Mouse (Mus musculus) kidney, embryonic 14.5 days (tissue): ENCODE results near the gene Exoc4. TPM values are rescaled to one million over a fixed set of nuclear protein-coding genes. Genes with fewer than 3 reads are reported as not detected.

Source experiments
- ATAC-seq: fragments of 200-750 bp; cut with Nextera tagmentation; 2 replicates; pipeline ENCODE4 v1.8.0; 2017; ENCODE audit warnings: moderate number of reproducible peaks, mild to moderate bottlenecking, moderate TSS enrichment, moderate library complexity; ENCODE audit not compliant: low FRiP score, low TSS enrichment
- H3K27ac ChIP-seq: fragments of 300-500 bp; sonication (generic); 2 replicates; pipeline ENCODE4 v1.5.1; 2014; ENCODE audit warnings: low read depth, mild to moderate bottlenecking, low read length, moderate library complexity, mixed read lengths
- H3K27me3 ChIP-seq: fragments of 300-500 bp; sonication (generic); 2 replicates; pipeline ENCODE4 v1.6.1; 2014; ENCODE audit warnings: mild to moderate bottlenecking, low read length; ENCODE audit not compliant: control insufficient read depth, insufficient read depth
- H3K36me3 ChIP-seq: fragments of 300-500 bp; sonication (generic); 2 replicates; pipeline ENCODE4 v1.6.1; 2014; ENCODE audit warnings: low read length, mixed read lengths; ENCODE audit not compliant: control insufficient read depth, insufficient read depth
- H3K4me1 ChIP-seq: fragments of 300-500 bp; sonication (generic); 2 replicates; pipeline ENCODE4 v1.6.1; 2014; ENCODE audit warnings: low read length, mixed read lengths; ENCODE audit not compliant: control insufficient read depth, insufficient read depth
- H3K4me2 ChIP-seq: fragments of 300-500 bp; sonication (generic); replicated peaks from 2 replicates; pipeline ENCODE4 v1.6.1; 2014; ENCODE audit warnings: low read depth, mild to moderate bottlenecking, low read length
- H3K4me3 ChIP-seq: fragments of 300-500 bp; sonication (generic); 2 replicates; pipeline ENCODE4 v1.5.1; 2014; ENCODE audit warnings: mild to moderate bottlenecking, low read length
- H3K9ac ChIP-seq: fragments of 300-500 bp; sonication (generic); 2 replicates; pipeline ENCODE4 v1.6.1; 2014; ENCODE audit warnings: low read depth, mild to moderate bottlenecking, low read length, moderate library complexity
- H3K9me3 ChIP-seq: fragments of 300-500 bp; sonication (generic); 2 replicates; pipeline ENCODE4 v1.6.1; 2016; ENCODE audit warnings: low read length; ENCODE audit not compliant: control insufficient read depth
- WGBS: fragments of 180-500 bp; shearing (Covaris S2); extraction: QIAGEN DNeasy Blood & Tissue Kit; methylation state at CpG from one replicate; pipeline ENCODE4 v1.1.7; 2014; 5-methylcytosine and 5-hydroxymethylcytosine counted together
- polyA plus RNA-seq: library from polyadenylated mRNA; unstranded; fragments of >200 nt; fragmentation: Nextera tagmentation; extraction: Ambion mirVana; gene quantifications from 2 replicates; pipeline ENCODE4 v1.2.1, GENCODE M21; 2014

Gene Exoc4
- polyA plus RNA-seq, 1 experiment from 2014 or later = 31.5 TPM

DNA sequence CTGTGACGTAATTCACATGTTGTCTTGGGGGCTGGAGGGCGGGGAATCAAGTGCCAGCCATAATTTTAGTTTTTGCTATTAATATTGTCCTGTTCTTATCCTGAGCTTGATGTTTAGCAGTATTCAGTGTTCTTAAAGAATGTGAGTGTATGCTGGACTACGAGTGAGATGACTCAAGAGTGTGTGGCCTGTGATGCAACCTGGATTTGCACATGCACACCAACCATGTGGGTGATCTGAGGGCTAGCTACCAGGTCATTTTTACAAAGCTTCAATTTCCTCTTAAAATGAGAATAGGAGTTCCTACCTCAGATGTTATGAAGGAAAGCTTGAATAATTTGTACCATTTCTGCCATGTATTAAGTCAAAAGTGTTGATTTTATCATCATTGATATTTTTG lies 661.8 kb downstream of the Exoc4 start:
- Histone ChIP-seq H3K9me3 (no peaks in the 10 kb centered on the region), H3K27ac (no peak overlapping the region), H3K36me3 (no peaks in the 10 kb centered on the region), H3K4me3 (no peak overlapping the region), H3K27me3 (no peaks in the 10 kb centered on the region), H3K4me1 (no peaks in the 10 kb centered on the region), H3K9ac (no peak overlapping the region), H3K4me2 (no peak overlapping the region)
- ATAC-seq = no peak
- 82% methylated on average over 3 of the region's 3 CpGs for WGBS

DNA sequence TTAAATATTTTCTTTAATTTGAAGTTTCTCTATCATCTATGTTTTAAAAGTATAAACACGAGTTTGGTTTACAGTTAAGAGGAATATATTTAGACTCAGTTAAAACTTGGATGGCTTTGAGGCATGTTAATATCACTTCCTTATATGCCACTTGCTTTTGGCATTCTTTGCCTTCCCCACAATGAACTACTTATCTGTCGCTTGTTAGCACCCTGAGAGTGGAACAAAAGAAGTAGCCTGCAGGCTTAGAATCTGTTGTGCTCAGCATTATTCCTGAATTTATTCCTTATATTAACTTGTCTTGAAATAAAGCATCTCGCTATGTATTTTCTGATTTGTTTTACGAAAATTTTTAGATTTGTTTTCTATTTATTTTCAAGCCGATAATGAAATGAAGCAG lies 664.2 kb downstream of the Exoc4 start:
- Histone ChIP-seq H3K9ac (no peak overlapping the region), H3K27me3 (no peaks in the 10 kb centered on the region), H3K27ac (no peak overlapping the region), H3K36me3 (no peaks in the 10 kb centered on the region), H3K4me1 (no peaks in the 10 kb centered on the region), H3K4me2 (no peak overlapping the region), H3K9me3 (no peaks in the 10 kb centered on the region), H3K4me3 (no peak overlapping the region)
- no peak for ATAC-seq
- WGBS = 92% methylated on average over 5 of the region's 5 CpGs

GRCm38 (mm10) chr6:33913486-33913885 lies 664.6 kb downstream of the Exoc4 start:
- ATAC-seq = no peak
- WGBS = 91% methylated on average over 8 of the region's 8 CpGs

GRCm38 (mm10) chr6:33913964-33914363 lies 665.1 kb downstream of the Exoc4 start:
- no peak overlapping the region for H3K27ac ChIP-seq
- 90% methylated on average over 4 of the region's 4 CpGs for WGBS
- H3K9me3 ChIP-seq = no peaks in the 10 kb centered on the region

More at GRCm38 (mm10) chr6:33913486-33913885, 664.6 kb downstream of the Exoc4 start:
- Histone ChIP-seq H3K4me3 (no peak overlapping the region), H3K36me3 (no peaks in the 10 kb centered on the region), H3K27ac (no peak overlapping the region), H3K9me3 (no peaks in the 10 kb centered on the region), H3K4me1 (no peaks in the 10 kb centered on the region), H3K4me2 (no peak overlapping the region), H3K27me3 (no peaks in the 10 kb centered on the region), H3K9ac (no peak overlapping the region)

DNA sequence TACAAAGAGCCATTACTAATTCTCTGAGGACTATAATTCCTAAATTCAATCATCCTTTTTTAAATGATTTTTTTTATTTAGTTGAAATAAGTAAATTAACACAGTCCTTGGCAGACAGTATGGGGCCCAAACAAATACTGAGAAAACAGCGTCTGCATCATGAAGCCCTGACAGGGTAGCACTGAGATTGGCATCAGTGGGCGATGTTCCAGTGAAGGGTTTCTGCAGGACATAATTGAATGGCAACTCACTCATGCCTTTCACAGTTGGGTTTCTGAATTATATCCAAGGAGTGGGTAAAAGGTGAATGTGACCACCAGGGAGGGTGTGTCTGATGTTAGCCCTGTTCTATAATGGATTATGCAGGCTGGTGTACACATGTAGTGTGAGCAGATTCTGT lies 674.7 kb downstream of the Exoc4 start:
- Histone ChIP-seq H3K27ac (no peak overlapping the region), H3K36me3 (no peaks in the 10 kb centered on the region), H3K27me3 (no peaks in the 10 kb centered on the region), H3K9ac (no peak overlapping the region), H3K4me1 (no peaks in the 10 kb centered on the region), H3K4me2 (no peak overlapping the region), H3K4me3 (no peak overlapping the region), H3K9me3 (no peaks in the 10 kb centered on the region)
- ATAC-seq = no peak
- 77% methylated on average over 2 of the region's 2 CpGs for WGBS

More at GRCm38 (mm10) chr6:33913964-33914363, 665.1 kb downstream of the Exoc4 start:
- H3K4me2 ChIP-seq = no peak overlapping the region
- no peaks in the 10 kb centered on the region for H3K4me1 ChIP-seq
- H3K36me3 ChIP-seq = no peaks in the 10 kb centered on the region
- ATAC-seq = no peak
- H3K4me3 ChIP-seq = no peak overlapping the region
- no peak overlapping the region for H3K9ac ChIP-seq
- no peaks in the 10 kb centered on the region for H3K27me3 ChIP-seq

GRCm38 (mm10) chr6:33924888-33925287 lies 676.0 kb downstream of the Exoc4 start:
- Histone ChIP-seq H3K9ac (no peak overlapping the region), H3K4me1 (no peaks in the 10 kb centered on the region), H3K36me3 (no peaks in the 10 kb centered on the region), H3K4me2 (no peak overlapping the region), H3K9me3 (no peaks in the 10 kb centered on the region), H3K27ac (no peak overlapping the region), H3K4me3 (no peak overlapping the region), H3K27me3 (no peaks in the 10 kb centered on the region)
- no peak for ATAC-seq
- 76% methylated on average over 4 of the region's 4 CpGs for WGBS

DNA sequence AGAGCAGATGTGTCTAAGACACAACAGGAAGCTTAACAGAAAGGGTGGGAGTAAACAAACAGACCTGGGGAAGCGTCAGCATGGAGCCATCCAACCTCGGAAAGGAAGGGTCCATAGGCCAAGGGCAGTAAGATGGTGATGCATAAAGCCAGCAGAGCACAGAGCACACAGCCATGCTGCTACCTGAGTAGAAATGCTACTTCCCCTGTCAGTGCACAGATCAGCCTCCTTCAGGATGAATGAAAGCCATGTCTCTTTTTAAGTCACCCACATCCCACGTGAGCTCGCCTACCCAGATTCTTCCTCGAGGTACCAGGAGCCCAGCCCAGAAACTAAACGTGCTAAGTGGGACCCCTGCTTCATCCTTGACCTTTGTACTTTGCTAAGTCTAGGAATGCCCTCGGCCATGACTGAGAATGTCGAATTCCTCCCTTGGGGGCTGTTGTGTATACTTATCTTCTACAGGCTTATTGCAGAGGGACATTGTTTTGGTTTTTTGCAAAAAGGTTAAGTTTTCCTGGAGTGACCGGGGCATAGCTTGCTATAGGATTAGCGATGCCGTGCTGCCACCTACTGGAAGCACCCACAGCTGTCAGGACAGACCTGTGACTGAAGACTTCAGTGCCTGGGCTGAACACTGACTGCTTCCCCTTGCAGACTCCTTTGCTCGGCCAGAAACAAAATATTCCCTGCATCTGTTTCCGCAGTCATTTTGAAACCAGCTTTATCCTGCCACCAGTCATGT lies 680.6 kb downstream of the Exoc4 start:
- H3K27ac ChIP-seq = no peak overlapping the region
- no peak overlapping the region for H3K9ac ChIP-seq
- WGBS = 27% methylated on average over 13 of the region's 13 CpGs
- H3K4me3 ChIP-seq = no peak overlapping the region
- H3K4me2 ChIP-seq = no peak overlapping the region
- H3K36me3 ChIP-seq = no peaks in the 10 kb centered on the region
- no peaks in the 10 kb centered on the region for H3K9me3 ChIP-seq
- no peaks in the 10 kb centered on the region for H3K27me3 ChIP-seq
- ATAC-seq = peak; percentile 78
- no peaks in the 10 kb centered on the region for H3K4me1 ChIP-seq

DNA sequence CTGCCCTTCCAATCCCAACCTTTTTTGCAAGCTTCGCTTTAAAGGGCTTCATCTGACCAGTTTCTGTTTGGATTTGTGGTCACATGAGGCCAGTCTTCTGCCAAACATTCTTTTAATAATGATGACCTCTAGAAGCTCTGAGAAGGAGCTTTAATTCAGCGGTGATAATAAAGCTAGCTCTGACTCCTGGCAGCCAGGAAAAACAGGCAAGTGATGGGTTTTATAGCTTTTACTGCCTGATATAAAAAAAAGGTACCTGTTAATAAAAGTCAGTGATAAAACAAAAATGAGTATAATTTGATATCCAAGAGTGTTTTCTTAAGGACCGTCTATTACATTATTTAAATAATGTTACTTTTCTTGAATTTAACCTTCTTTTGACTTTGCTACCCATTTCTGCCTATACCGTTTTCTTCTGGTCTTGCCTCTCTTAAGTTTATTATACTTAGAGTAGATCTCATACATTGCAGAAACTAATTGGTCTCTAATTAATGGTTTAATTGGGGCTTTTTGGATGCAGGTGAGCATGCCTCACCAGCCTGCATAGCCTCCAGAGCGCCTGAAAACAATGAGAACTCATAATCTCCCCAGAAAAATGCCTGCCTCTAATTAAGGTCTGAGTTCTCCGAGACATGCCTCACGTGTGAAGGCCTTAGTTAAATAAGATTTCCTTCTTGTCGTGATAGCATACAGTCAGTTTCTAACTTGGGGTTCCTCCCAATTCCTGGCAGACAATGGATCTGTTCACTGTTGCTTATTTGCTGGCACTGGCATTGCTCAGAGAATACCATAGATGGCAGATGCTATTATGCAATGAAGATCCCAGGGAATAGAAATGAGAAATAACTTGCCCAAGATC lies 681.4 kb downstream of the Exoc4 start:
- H3K9me3 ChIP-seq = no peaks in the 10 kb centered on the region
- no peak overlapping the region for H3K4me2 ChIP-seq
- no peaks in the 10 kb centered on the region for H3K36me3 ChIP-seq
- no peak overlapping the region for H3K4me3 ChIP-seq
- H3K9ac ChIP-seq = no peak overlapping the region
- no peak for ATAC-seq
- WGBS = 71% methylated on average over 8 of the region's 8 CpGs
- no peaks in the 10 kb centered on the region for H3K27me3 ChIP-seq
- no peaks in the 10 kb centered on the region for H3K4me1 ChIP-seq
- no peak overlapping the region for H3K27ac ChIP-seq

DNA sequence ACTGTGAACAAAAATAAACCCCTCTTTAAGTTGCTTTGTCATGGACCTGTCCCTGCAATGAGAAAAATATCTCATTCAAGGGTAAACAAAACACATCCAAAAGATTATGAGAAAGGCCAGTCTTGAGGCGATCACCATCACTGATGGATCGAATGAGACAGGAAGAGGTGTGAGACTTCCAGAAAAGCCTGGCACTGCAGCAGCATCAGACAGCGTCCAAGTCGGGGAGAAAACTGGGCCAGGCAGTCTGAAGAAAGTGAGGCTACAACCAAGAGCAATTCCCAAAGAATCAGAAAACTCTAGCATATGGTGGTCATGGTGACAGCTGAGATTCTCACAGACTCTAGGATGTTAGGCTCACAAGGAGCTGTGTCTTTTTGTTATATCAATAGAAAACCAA lies 689.0 kb downstream of the Exoc4 start:
- WGBS = 97% methylated on average over 4 of the region's 4 CpGs
- Histone ChIP-seq H3K27me3 (no peaks in the 10 kb centered on the region), H3K4me2 (no peak overlapping the region), H3K36me3 (no peaks in the 10 kb centered on the region), H3K9me3 (no peaks in the 10 kb centered on the region), H3K4me1 (no peaks in the 10 kb centered on the region), H3K9ac (no peak overlapping the region), H3K4me3 (no peak overlapping the region), H3K27ac (no peak overlapping the region)
- ATAC-seq = no peak
